Mouse (Mus musculus) spleen, adult 2 months (tissue): ENCODE measurements around the gene Wwox.

Experiments
- CTCF ChIP-seq: fragments of 200-500 bp; IDR thresholded peaks from 2 replicates; pipeline ENCODE4 v1.5.1; 2011; ENCODE audit warnings: mild to moderate bottlenecking, inconsistent platforms; ENCODE audit not compliant: insufficient read depth, insufficient read length, insufficient replicate concordance; ENCODE audit errors: extremely low read depth
- POLR2A ChIP-seq: fragments of 200-500 bp; IDR thresholded peaks from 2 replicates; pipeline ENCODE4 v1.6.1; 2011; ENCODE audit warnings: low read depth, low read length, inconsistent platforms

DNA sequence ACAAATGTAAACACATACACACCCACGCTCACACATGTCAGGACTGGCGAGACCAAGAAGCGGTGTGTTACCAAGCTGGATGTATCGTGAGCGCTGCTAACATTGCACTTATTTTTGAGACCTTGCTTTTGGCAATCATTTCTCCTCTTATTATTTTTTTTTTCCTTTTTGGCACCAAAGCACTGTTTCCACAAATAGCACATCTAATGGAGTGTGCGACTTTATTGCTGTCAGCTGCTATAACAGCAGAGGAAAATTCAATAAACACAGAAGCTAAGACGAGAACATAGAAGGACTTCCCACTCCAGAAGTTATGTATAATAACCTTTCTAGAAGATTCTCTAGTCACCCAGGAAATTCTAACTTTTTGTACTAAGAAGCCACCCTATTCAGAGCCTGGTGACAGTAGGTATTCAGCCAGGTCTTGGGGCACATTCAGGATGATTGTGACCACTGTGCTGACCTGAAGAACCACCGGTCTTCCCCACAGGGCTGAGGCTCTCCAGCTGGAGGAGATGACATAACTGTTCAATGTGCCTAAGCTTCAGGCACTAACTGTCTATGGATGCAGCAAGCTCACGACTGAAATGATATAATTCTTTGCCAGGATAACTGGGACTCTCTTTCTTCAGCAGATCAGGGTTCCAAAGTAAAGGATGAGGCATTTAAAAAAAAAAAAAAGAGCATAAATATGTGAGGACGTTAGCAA is 586.1 kb downstream of the Wwox start:
- TF ChIP-seq CTCF = no peak
- TF ChIP-seq POLR2A = no peak
